Mouse (Mus musculus) spleen, postnatal 4 days (tissue): ENCODE results near the gene Notch1.
A peak's percentile ranks its signal among the peaks of the same experiment; 100 is the strongest.

Experiments used
- DNase-seq, 2 experiments: peaks; one replicate each; pipeline ENCODE4 v3.0.0; 2022; ENCODE audit warnings: low spot score in 2 of 2

The Notch1 gene

GRCm38 (mm10) chr2:26408515-26409356 is 107.7 kb downstream of the Notch1 start, which contains the start of gene Inpp5e:
Gene Inpp5e (minus strand): TSS chr2:26409203.
- DNase-seq, result peak; percentile 99 to 100
